Mouse (Mus musculus) forebrain, embryonic 13.5 days (tissue): ENCODE measurements at regions not wholly inside any gene's neighbourhood (a gene's known extent, or its start where the extent isn't known, plus 50 kb on each side); places are given as distances from the start of the nearest gene placed in this dataset.

Experiments used
- ATAC-seq: fragments of 200-750 bp; cut with Nextera tagmentation; 2 replicates; pipeline ENCODE4 v1.8.0; 2017
- H3K27ac ChIP-seq: fragments of 300-500 bp; sonication (generic); 2 replicates; pipeline ENCODE4 v1.5.1; 2015; ENCODE audit warnings: inconsistent platforms, mild to moderate bottlenecking, moderate library complexity
- H3K27me3 ChIP-seq: fragments of 300-500 bp; sonication (generic); 2 replicates; pipeline ENCODE4 v1.6.1; 2015; ENCODE audit warnings: mild to moderate bottlenecking, inconsistent platforms
- H3K36me3 ChIP-seq: fragments of 300-500 bp; sonication (generic); 2 replicates; pipeline ENCODE4 v1.6.1; 2015; ENCODE audit warnings: mild to moderate bottlenecking, inconsistent platforms; ENCODE audit not compliant: poor library complexity, severe bottlenecking
- H3K4me1 ChIP-seq: fragments of 300-500 bp; sonication (generic); 2 replicates; pipeline ENCODE4 v1.6.1; 2015; ENCODE audit warnings: inconsistent platforms
- H3K4me2 ChIP-seq: fragments of 300-500 bp; sonication (generic); 2 replicates; pipeline ENCODE4 v1.6.1; 2015; ENCODE audit warnings: inconsistent platforms, mild to moderate bottlenecking, moderate library complexity
- H3K4me3 ChIP-seq: fragments of 300-500 bp; sonication (generic); 2 replicates; pipeline ENCODE4 v1.5.1; 2015; ENCODE audit warnings: mild to moderate bottlenecking, inconsistent platforms
- H3K9ac ChIP-seq: fragments of 300-500 bp; sonication (generic); 2 replicates; pipeline ENCODE4 v1.6.1; 2015; ENCODE audit warnings: mild to moderate bottlenecking, inconsistent platforms
- H3K9me3 ChIP-seq: fragments of 300-500 bp; sonication (generic); replicated peaks from 2 replicates; pipeline ENCODE4 v1.6.1; 2016; ENCODE audit warnings: inconsistent platforms
- WGBS: fragments of 180-500 bp; shearing (Covaris S2); methylation state at CpG from one replicate; pipeline ENCODE4 v1.1.7; 2015; 5-methylcytosine and 5-hydroxymethylcytosine counted together

DNA sequence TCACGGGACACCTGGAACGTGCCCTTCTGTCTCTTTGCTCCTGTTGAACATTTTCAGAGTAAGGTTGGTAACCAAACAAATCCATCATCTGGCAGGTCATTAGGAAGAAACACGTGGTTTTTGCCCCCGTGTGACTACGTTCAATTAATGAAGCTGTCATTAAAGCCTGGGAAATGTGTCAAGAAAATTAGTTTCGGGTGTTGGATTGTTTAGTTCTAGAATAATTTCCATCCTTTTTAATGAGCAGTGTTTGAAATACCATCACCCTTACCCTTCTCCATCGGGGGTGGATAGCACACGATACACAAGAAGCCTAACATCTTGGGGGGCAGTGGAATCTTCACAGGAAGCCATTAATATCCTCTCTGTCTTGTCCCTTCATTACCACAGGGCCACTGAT lies 107.7 kb downstream of the Far1 start:
- 75% methylated on average over 8 of the region's 8 CpGs for WGBS
- Histone ChIP-seq H3K27me3 (no peaks in the 10 kb centered on the region), H3K36me3 (no peaks in the 10 kb centered on the region), H3K27ac (no peak overlapping the region), H3K9ac (no peak overlapping the region), H3K4me3 (no peak overlapping the region), H3K4me1 (no peaks in the 10 kb centered on the region), H3K4me2 (no peak overlapping the region), H3K9me3 (no peaks in the 10 kb centered on the region)
- ATAC-seq, result no peak

DNA sequence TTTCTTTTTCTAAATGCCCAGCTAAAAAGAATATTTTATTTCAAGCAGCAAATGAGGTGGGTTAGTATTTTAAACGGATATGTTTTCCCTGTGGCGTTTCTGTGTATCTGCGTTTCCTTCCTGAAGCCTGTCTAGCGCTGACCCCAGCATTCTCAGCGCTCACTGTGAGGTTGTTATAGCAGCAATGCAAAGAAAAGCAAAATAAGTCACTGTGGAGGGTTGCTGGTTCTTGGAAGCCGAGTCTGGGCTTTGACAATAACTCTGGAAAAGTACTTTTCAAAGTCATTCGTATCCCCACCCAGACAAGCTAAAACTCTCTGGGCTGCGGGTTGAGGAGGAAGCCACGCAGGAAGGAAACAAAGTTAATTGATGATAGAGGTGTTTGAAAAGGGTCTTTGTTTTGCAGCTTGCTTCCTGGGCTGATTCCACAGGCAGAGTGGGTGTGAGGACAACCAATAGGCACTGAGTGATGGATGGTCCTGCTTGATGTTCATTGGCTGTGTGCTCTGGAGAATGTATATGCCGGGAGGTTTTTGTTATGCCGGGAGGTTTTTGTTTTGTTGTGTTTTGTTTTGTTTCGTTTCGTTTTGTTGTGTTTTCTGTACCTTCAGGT lies 108.4 kb downstream of the Far1 start:
- no peak overlapping the region for H3K4me2 ChIP-seq
- H3K36me3 ChIP-seq, result no peaks in the 10 kb centered on the region
- WGBS, result 76% methylated on average over 13 of the region's 13 CpGs
- no peak overlapping the region for H3K4me3 ChIP-seq
- H3K27ac ChIP-seq, result no peak overlapping the region
- H3K27me3 ChIP-seq, result no peaks in the 10 kb centered on the region
- H3K4me1 ChIP-seq, result no peaks in the 10 kb centered on the region
- no peaks in the 10 kb centered on the region for H3K9me3 ChIP-seq
- no peak for ATAC-seq
- no peak overlapping the region for H3K9ac ChIP-seq

DNA sequence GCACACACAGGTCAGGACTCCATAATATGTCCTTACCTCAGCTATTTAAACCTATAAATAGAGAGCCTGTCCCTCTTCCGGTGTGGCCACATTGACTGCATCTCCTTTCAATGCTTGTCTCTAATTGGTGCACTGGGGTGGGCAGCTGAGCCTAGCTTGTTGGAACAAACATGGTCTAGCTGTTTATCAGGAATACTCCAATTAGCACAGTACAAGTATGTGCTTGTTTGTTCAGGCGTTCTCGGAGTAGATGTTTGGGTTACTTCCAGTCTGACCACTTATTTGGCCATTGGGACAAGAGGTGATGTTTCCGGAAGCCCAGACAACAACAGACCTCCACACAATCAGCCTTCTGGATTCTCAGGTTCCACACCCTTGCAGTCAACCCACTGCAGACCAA lies 109.7 kb downstream of the Far1 start:
- no peak for ATAC-seq
- Histone ChIP-seq H3K4me2 (no peak overlapping the region), H3K27ac (no peak overlapping the region), H3K4me1 (no peaks in the 10 kb centered on the region), H3K36me3 (no peaks in the 10 kb centered on the region), H3K9ac (no peak overlapping the region), H3K4me3 (no peak overlapping the region), H3K9me3 (no peaks in the 10 kb centered on the region), H3K27me3 (no peaks in the 10 kb centered on the region)
- 77% methylated on average over 4 of the region's 4 CpGs for whole genome bisulfite sequencing

DNA sequence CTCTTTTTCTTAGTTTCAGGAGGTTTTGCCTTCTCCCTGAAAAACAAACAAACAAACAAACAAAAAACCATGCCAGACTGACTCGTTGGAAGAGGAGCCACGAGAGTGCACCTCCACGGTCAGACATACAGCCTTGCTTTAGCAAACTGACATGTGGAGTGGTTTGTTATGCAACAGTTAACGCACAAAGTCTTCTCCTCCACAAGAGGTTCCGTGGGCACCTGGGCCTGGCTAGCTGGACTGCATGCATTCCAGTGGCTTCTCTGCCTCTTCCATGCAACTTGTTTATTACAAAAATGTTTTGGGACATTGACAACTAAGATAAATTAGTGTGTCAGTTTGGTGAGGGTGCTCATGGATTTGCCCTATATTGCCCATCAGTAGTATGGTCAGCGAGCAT lies 110.3 kb downstream of the Far1 start:
- no peak for ATAC-seq
- Histone ChIP-seq H3K36me3 (no peaks in the 10 kb centered on the region), H3K9me3 (no peaks in the 10 kb centered on the region), H3K27ac (no peak overlapping the region), H3K27me3 (no peaks in the 10 kb centered on the region), H3K4me2 (no peak overlapping the region), H3K9ac (no peak overlapping the region), H3K4me3 (no peak overlapping the region), H3K4me1 (no peaks in the 10 kb centered on the region)
- WGBS, result 94% methylated on average over 6 of the region's 6 CpGs

DNA sequence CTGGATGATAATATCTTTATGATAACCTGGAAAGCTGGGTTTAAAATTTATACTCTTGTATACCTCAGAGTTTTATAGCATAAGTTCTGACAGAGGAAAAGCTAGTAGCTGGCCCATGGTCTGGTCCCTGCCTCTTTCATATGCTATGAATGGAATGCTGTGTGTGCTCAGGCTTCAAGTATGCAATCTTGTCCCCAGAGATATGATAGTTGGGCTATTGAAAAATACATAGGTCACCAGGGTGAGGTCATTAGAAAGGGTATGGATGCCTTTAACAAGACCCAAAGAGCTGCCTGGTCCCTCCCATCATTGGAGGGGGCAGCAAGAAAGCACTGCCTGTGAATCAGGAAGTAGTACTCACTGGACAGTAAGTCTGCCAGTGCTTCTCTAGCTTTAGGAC lies 113.1 kb downstream of the Far1 start:
- H3K36me3 ChIP-seq, result no peaks in the 10 kb centered on the region

DNA sequence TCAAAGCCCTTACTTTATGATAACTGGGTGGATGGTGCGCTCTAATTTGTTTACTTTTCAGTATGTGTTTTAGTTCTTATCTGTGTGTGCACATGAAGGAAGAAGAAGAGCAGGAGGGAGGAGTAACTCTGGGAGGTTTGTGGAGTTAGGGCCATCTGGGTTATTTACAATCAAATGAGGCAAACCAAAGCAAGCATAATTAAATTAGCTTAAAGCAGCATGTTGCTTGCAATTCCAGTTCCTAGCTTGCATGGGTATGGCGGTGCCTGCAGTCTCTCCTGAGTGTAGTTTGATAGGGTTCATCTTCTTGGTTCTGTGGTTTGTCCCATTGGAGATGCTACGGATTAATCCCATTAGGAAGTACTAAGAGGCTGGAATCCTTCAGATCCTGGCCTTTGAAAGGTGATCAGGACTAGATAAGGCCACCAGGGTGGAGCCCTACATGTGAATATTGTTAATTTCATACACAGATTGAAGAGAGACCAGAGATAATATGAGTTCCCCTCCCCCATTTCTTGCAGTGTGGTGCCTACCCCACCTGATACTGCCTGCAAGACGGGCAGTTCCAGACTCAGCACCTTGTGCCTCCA lies 123.5 kb downstream of the Far1 start:
- H3K9ac ChIP-seq, result no peak overlapping the region
- H3K27me3 ChIP-seq, result 0 out of 2 replicates have a peak, but pooled peaks cover 3% of the 10 kb centered on the region
- H3K4me2 ChIP-seq, result no peak overlapping the region
- H3K27ac ChIP-seq, result no peak overlapping the region
- H3K36me3 ChIP-seq, result no peaks in the 10 kb centered on the region
- ATAC-seq, result no peak
- no peaks in the 10 kb centered on the region for H3K9me3 ChIP-seq
- H3K4me1 ChIP-seq, result no peaks in the 10 kb centered on the region
- 83% methylated on average over 4 of the region's 4 CpGs for WGBS
- H3K4me3 ChIP-seq, result no peak overlapping the region

More for the DNA sequence above, 113.1 kb downstream of the Far1 start:
- Histone ChIP-seq H3K9me3 (no peaks in the 10 kb centered on the region), H3K4me2 (no peak overlapping the region), H3K27me3 (no peaks in the 10 kb centered on the region), H3K9ac (no peak overlapping the region), H3K4me1 (no peaks in the 10 kb centered on the region), H3K27ac (no peak overlapping the region), H3K4me3 (no peak overlapping the region)
- no peak for ATAC-seq

DNA sequence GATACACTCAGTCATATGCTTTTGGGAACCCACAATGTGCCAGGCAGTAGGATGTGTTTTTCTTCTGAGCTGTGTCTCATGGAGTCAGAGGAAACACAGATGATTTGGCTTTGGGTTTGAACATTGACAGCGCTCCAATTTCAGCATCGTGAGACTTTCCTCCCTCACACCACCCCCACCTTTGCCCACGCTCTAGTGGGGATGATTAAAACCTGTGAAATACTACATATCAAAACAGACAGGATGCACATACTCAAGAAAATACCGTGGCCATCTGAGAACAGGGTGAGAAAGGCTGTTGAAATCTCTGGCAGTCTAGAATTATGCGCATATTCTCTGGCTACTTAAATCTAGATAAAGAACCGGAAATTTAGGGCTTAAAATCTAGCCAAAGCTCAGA lies 124.5 kb downstream of the Far1 start:
- WGBS, result 57% methylated on average over 6 of the region's 6 CpGs
- ATAC-seq, result peak; percentile 84
- H3K4me1 ChIP-seq, result no peaks in the 10 kb centered on the region
- H3K4me2 ChIP-seq, result no peak overlapping the region
- 0 out of 2 replicates have a peak, but pooled peaks cover 3% of the 10 kb centered on the region for H3K27me3 ChIP-seq
- no peaks in the 10 kb centered on the region for H3K9me3 ChIP-seq
- no peak overlapping the region for H3K9ac ChIP-seq
- no peak overlapping the region for H3K27ac ChIP-seq
- no peaks in the 10 kb centered on the region for H3K36me3 ChIP-seq
- no peak overlapping the region for H3K4me3 ChIP-seq

DNA sequence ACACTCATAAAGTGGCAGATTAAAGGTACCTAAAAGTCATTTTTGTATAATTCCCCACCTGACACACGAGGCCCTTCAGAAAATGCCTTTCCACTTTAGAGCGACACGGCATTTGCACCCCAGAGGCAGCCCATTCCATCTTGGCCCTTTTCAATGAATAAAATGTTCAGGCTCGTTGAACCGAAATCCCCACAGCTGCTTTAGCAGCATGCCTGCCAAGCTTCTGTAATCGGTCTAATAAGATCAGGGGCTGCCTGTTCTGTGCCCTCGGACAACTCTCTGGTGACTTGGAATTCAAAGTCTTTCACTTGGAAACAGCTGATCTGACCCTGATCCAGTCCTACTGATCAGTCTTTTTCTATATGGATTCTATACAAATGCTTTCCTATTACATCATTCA lies 123.3 kb upstream of the Spon1 start:
- Histone ChIP-seq H3K4me1 (no peaks in the 10 kb centered on the region), H3K4me3 (no peak overlapping the region), H3K9me3 (no peaks in the 10 kb centered on the region), H3K4me2 (no peak overlapping the region), H3K9ac (no peak overlapping the region), H3K27me3 (0 out of 2 replicates have a peak, but pooled peaks cover 3% of the 10 kb centered on the region), H3K27ac (no peak overlapping the region), H3K36me3 (no peaks in the 10 kb centered on the region)
- no peak for ATAC-seq
- WGBS, result 47% methylated on average over 7 of the region's 7 CpGs

DNA sequence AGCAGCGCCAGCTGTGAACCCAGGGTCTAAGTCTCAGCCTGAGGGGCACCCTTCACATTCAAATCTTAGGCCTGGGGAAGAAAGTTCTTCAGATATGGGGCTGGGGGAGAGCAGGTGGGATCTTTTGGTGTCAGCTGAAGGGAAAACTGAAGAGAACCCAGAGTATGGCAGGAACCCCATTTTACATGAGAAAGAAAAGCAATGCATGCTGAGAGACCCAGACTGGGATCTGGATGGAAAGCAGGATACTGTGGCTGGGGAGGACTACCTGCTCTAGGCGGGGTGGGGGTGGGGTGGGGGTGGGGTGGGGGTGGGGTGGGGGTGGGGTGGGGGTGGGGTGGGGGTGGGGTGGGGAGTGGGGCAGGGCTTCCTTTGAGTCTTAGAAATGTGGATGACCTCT lies 115.2 kb upstream of the Spon1 start:
- no peak overlapping the region for H3K27ac ChIP-seq
- H3K27me3 ChIP-seq, result no peaks in the 10 kb centered on the region
- ATAC-seq, result no peak
- no peak overlapping the region for H3K9ac ChIP-seq
- no peak overlapping the region for H3K4me3 ChIP-seq
- no peaks in the 10 kb centered on the region for H3K36me3 ChIP-seq
- H3K9me3 ChIP-seq, result no peaks in the 10 kb centered on the region
- 92% methylated on average over 1 of the region's 2 CpGs for WGBS
- H3K4me1 ChIP-seq, result no peaks in the 10 kb centered on the region
- no peak overlapping the region for H3K4me2 ChIP-seq

DNA sequence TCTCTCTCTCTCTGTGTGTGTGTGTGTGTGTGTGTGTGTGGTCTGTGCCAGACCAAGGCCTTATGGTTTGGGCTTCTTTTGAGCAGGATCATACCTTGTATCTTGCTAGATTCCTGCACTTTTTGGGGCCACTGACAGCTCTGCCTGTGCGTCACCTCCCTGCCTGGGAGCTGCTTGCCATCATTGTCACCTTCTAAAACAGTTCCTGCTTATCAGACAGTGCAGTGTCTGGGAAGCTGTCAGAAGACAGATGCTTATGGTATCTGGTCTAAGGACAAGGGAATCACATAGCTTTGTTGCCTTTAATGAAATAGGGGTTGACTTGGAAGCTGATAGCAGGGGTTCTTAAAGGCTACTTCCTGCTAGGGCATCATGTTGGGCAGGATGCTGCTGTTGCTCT lies 114.1 kb upstream of the Spon1 start:
- no peak for ATAC-seq
- H3K27me3 ChIP-seq, result no peaks in the 10 kb centered on the region
- no peak overlapping the region for H3K27ac ChIP-seq
- H3K4me2 ChIP-seq, result no peak overlapping the region
- no peaks in the 10 kb centered on the region for H3K4me1 ChIP-seq
- H3K4me3 ChIP-seq, result no peak overlapping the region
- no peak overlapping the region for H3K9ac ChIP-seq
- H3K36me3 ChIP-seq, result no peaks in the 10 kb centered on the region
- WGBS, result 100% methylated on average over 1 of the region's 1 CpGs
- no peaks in the 10 kb centered on the region for H3K9me3 ChIP-seq

DNA sequence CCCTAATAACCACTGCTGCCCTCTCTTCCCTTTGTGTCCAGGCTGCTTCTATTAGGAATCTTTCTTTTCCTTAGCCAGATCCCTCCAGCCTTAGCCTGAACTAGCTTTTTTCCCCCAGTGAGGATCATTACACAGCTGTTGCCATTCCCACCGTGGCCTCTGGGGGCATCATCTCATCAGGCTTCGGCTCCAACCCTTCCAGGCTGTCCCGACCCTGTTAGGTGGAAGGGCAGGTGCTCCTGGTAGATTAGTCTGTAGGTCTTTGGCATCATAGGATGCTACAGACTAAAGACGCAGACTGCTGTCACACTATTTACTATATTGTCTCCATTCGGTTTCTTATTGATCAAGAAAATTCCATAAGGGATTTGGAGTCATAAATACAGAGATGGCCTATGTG lies 112.7 kb upstream of the Spon1 start:
- H3K4me1 ChIP-seq, result no peaks in the 10 kb centered on the region
- ATAC-seq, result no peak
- no peak overlapping the region for H3K4me2 ChIP-seq
- no peak overlapping the region for H3K9ac ChIP-seq
- H3K36me3 ChIP-seq, result no peaks in the 10 kb centered on the region
- no peak overlapping the region for H3K27ac ChIP-seq
- no peaks in the 10 kb centered on the region for H3K27me3 ChIP-seq
- H3K9me3 ChIP-seq, result no peaks in the 10 kb centered on the region
- H3K4me3 ChIP-seq, result no peak overlapping the region
- WGBS, result 26% methylated on average over 5 of the region's 5 CpGs

DNA sequence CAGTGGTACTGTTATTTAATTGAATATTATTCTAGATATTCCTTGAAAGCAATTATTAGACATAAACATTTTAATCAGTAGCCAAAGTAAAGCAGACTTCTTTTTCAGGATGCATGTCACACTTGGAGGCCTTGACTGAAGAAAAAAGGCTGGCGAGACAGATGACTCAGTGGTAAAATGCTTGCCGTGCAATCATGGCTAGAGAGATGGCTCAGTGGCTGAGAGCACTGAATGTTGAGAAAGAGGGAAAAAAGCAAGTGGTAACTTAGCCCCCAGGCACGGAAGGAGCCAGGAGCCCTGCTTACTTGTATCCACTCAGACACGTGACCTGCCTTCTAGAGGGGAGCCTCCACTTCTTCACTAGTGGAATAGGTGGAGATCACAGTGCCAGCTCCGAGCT lies 110.5 kb upstream of the Spon1 start:
- no peak for ATAC-seq

More for the DNA sequence above, 110.5 kb upstream of the Spon1 start:
- no peaks in the 10 kb centered on the region for H3K27me3 ChIP-seq
- no peak overlapping the region for H3K9ac ChIP-seq
- no peak overlapping the region for H3K27ac ChIP-seq
- WGBS, result 78% methylated on average over 5 of the region's 5 CpGs
- H3K4me1 ChIP-seq, result no peaks in the 10 kb centered on the region
- H3K4me2 ChIP-seq, result no peak overlapping the region
- H3K4me3 ChIP-seq, result no peak overlapping the region
- H3K36me3 ChIP-seq, result no peaks in the 10 kb centered on the region
- no peaks in the 10 kb centered on the region for H3K9me3 ChIP-seq
